Mouse (Mus musculus) MEL (cell line): ENCODE measurements at regions not wholly inside any gene's neighbourhood (a gene's known extent, or its start where the extent isn't known, plus 50 kb on each side); places are given as distances from the start of the nearest gene placed in this dataset.

Source experiments
- BHLHE40 ChIP-seq: IDR thresholded peaks from 2 replicates; pipeline ENCODE4 v1.6.1; 2012; ENCODE audit warnings: low read depth, mild to moderate bottlenecking, inconsistent platforms, low read length, improper control_type of control experiment, borderline replicate concordance
- CHD1 ChIP-seq: IDR thresholded peaks from 2 replicates; pipeline ENCODE4 v1.6.1; 2012; ENCODE audit warnings: low read depth, mild to moderate bottlenecking, inconsistent platforms, low read length, improper control_type of control experiment
- CTCF ChIP-seq, 3 experiments: IDR thresholded peaks in 2 of 3; conservative IDR thresholded peaks in 1 of 3; 2 replicates each; pipeline ENCODE4 v1.5.1; 2011 to 2012; ENCODE audit warnings: low read length in 3 of 3, low read depth in 2 of 3, mild to moderate bottlenecking in 2 of 3, improper control_type of control experiment in 1 of 3, inconsistent platforms in 1 of 3, mixed read lengths in 1 of 3, moderate library complexity in 1 of 3; ENCODE audit not compliant: control insufficient read depth in 1 of 3, insufficient read depth in 1 of 3, poor library complexity in 1 of 3, severe bottlenecking in 1 of 3
- ELF1 ChIP-seq: IDR thresholded peaks from 2 replicates; pipeline ENCODE4 v1.6.1; 2014; ENCODE audit warnings: low read depth, mild to moderate bottlenecking, inconsistent platforms, low read length, improper control_type of control experiment, moderate library complexity
- JUND ChIP-seq: IDR thresholded peaks from 2 replicates; pipeline ENCODE4 v1.6.1; 2011; ENCODE audit warnings: low read depth, mild to moderate bottlenecking, improper control_type of control experiment, low read length
- MAZ ChIP-seq: IDR thresholded peaks from 2 replicates; pipeline ENCODE4 v1.6.1; 2012; ENCODE audit warnings: low read depth, mild to moderate bottlenecking, inconsistent platforms, low read length, improper control_type of control experiment
- MYB ChIP-seq: IDR thresholded peaks from 2 replicates; pipeline ENCODE4 v1.6.1; 2011; ENCODE audit warnings: mild to moderate bottlenecking, low read depth, low read length, improper control_type of control experiment
- POLR2A ChIP-seq, 2 experiments: IDR thresholded peaks; 2 replicates each; pipeline ENCODE4 v1.6.1; 2011 to 2012; ENCODE audit warnings: low read length in 2 of 2, mild to moderate bottlenecking in 2 of 2, control low read depth in 1 of 2, improper control_type of control experiment in 1 of 2, low read depth in 1 of 2, moderate library complexity in 1 of 2; ENCODE audit not compliant: control insufficient read depth in 1 of 2, insufficient read depth in 1 of 2, poor library complexity in 1 of 2

DNA sequence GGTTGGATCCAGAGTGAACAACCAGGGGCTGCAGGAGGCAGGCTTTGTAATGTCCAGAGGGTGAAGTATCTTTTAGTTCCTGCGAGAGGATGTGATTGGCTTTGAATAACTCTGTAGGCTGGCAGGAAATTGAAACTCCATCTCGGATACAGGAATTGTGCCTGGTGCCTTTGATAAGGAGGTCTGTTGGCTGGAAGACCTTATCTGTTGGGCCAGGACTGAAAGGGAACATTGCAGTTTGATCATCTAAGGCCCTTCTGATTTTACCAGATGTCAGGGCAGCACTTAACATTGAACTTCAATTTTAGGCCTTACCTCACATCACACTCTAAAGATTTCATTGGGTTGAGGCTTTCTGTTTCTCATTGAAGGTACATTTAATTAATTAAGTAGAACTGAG, 111.3 kb upstream of the Grin3a start:
- TF ChIP-seq CTCF (IDR thresholded peaks at IDR 0.05 in 2 of 3, conservative IDR thresholded peaks at IDR 0.05 in 1 of 3; ENCODE audit: control insufficient read depth in 1 of 3, insufficient read depth in 1 of 3, low read depth in 2 of 3, low read length in 3 of 3, poor library complexity in 1 of 3, severe bottlenecking in 1 of 3) (no peak), JUND (no peak), POLR2A (IDR thresholded peaks at IDR 0.05; ENCODE audit: control insufficient read depth in 1 of 2, insufficient read depth in 1 of 2, low read depth in 1 of 2, low read length in 2 of 2, poor library complexity in 1 of 2) (no peak), MYB (no peak), BHLHE40 (no peak), ELF1 (no peak), MAZ (no peak), CHD1 (no peak)
